Mouse (Mus musculus): Measurements from ENCODE around the gene Osbpl9. TPM values are rescaled to one million over a fixed set of nuclear protein-coding genes. Genes with fewer than 3 reads are reported as not detected.

The Osbpl9 gene
- total and polyA plus RNA-seq, 3 experiments = 55.5 to 73.5 (median 59.2) TPM

GRCm38 (mm10) chr4:109128017-109128416 lies 74.1 kb downstream of the Osbpl9 start:
- no peak overlapping the region for H3K4me2 ChIP-seq (ENCODE audit: insufficient read depth, low read depth, poor library complexity, severe bottlenecking)

GRCm38 (mm10) chr4:109126834-109127564 lies 75.1 kb downstream of the Osbpl9 start:
- Histone ChIP-seq H3K79me2 (replicated peaks; ENCODE audit: control insufficient read depth, extremely low read depth, insufficient read depth, poor library complexity, severe bottlenecking) (no peaks in the 10 kb centered on the region), H3K27ac (ENCODE audit: insufficient read depth, low read depth) (no peak overlapping the region), H3K27me3 (replicated peaks) (no peaks in the 10 kb centered on the region), H3K4me2 (ENCODE audit: insufficient read depth, low read depth, poor library complexity, severe bottlenecking) (no peak overlapping the region), H3K36me3 (replicated peaks in 1 of 2; ENCODE audit: control insufficient read depth in 1 of 2, insufficient read depth in 1 of 2, low read length in 1 of 2) (peaks cover 0 to 5% of the 10 kb centered on the region in 2 experiments), H3K4me3 (replicated peaks in 1 of 3; ENCODE audit: low read depth in 2 of 3, low read length in 2 of 3, poor library complexity in 1 of 3) (no peak overlapping the region), H3K4me1 (ENCODE audit: control insufficient read depth in 1 of 2, insufficient read depth in 2 of 2) (peaks cover 9 to 34% of the 10 kb centered on the region in 2 experiments), H3K9ac (ENCODE audit: insufficient read depth, low read depth) (no peak overlapping the region), H3K9me3 (replicated peaks; ENCODE audit: low read length) (no peaks in the 10 kb centered on the region)
- in situ Hi-C loops (cut with MboI; ENCODE audit: low pct_ligation_motif_present, low pct_unique_long_range_greater_than_20kb, low sequenced_read_pairs) (no loop called here), dilution Hi-C loops (cut with MboI; ENCODE audit: extremely low pct_ligation_motif_present, extremely low pct_unique_long_range_greater_than_20kb, low sequenced_read_pairs) (no loop called here)
- DNase-seq (ENCODE audit: extremely low read depth) = no peak
- TF ChIP-seq MXI1 (IDR thresholded peaks at IDR 0.05; ENCODE audit: low read depth, low read length) (no peak), E2F4 (IDR thresholded peaks at IDR 0.05; ENCODE audit: insufficient replicate concordance, low read depth, low read length) (no peak), MAX (IDR thresholded peaks at IDR 0.05; ENCODE audit: low read length) (no peak), UBTF (IDR thresholded peaks at IDR 0.05; ENCODE audit: low read depth, low read length) (no peak), MEF2A (IDR thresholded peaks at IDR 0.05; ENCODE audit: borderline replicate concordance, low read depth, low read length) (no peak), JUND (conservative IDR thresholded peaks at IDR 0.05; ENCODE audit: low read depth, low read length) (no peak), NRF1 (IDR thresholded peaks at IDR 0.05; ENCODE audit: low read depth, low read length) (no peak), TBP (conservative IDR thresholded peaks at IDR 0.05; ENCODE audit: low read depth, low read length) (no peak), GABPA (IDR thresholded peaks at IDR 0.05; ENCODE audit: insufficient replicate concordance, low read depth, low read length) (no peak), JUN (IDR thresholded peaks at IDR 0.05; ENCODE audit: insufficient read depth, low read depth, low read length) (no peak), PAX5 (IDR thresholded peaks at IDR 0.05; ENCODE audit: low read length) (no peak)

More at GRCm38 (mm10) chr4:109128017-109128416, 74.1 kb downstream of the Osbpl9 start:
- no peak overlapping the region for H3K9ac ChIP-seq (ENCODE audit: insufficient read depth, low read depth)
- H3K4me3 ChIP-seq (replicated peaks in 1 of 3; ENCODE audit: low read depth in 2 of 3, low read length in 2 of 3, poor library complexity in 1 of 3) = no peak overlapping the region
- in situ Hi-C loops (cut with MboI; ENCODE audit: low pct_ligation_motif_present, low pct_unique_long_range_greater_than_20kb, low sequenced_read_pairs) = no loop called here
- H3K36me3 ChIP-seq (replicated peaks in 1 of 2; ENCODE audit: control insufficient read depth in 1 of 2, insufficient read depth in 1 of 2, low read length in 1 of 2) = peaks cover 0 to 5% of the 10 kb centered on the region in 2 experiments
- dilution Hi-C loops (cut with MboI; ENCODE audit: extremely low pct_ligation_motif_present, extremely low pct_unique_long_range_greater_than_20kb, low sequenced_read_pairs) = no loop called here
- no peaks in the 10 kb centered on the region for H3K79me2 ChIP-seq (replicated peaks; ENCODE audit: control insufficient read depth, extremely low read depth, insufficient read depth, poor library complexity, severe bottlenecking)
- H3K27me3 ChIP-seq (replicated peaks) = no peaks in the 10 kb centered on the region
- TF ChIP-seq MXI1 (IDR thresholded peaks at IDR 0.05; ENCODE audit: low read depth, low read length) (no peak), RAD21 (IDR thresholded peaks at IDR 0.05; ENCODE audit: low read depth, low read length) (no peak), JUND (conservative IDR thresholded peaks at IDR 0.05; ENCODE audit: low read depth, low read length) (no peak), MEF2A (IDR thresholded peaks at IDR 0.05; ENCODE audit: borderline replicate concordance, low read depth, low read length) (no peak), ZMIZ1 (IDR thresholded peaks at IDR 0.05; ENCODE audit: low read depth, low read length) (no peak), EP300 (IDR thresholded peaks at IDR 0.05; ENCODE audit: low read length) (no peak), CHD1 (IDR thresholded peaks at IDR 0.05; ENCODE audit: low read depth, low read length) (no peak), HCFC1 (IDR thresholded peaks at IDR 0.05; ENCODE audit: low read depth, low read length) (no peak), USF1 (IDR thresholded peaks at IDR 0.05; ENCODE audit: low read depth, low read length) (no peak), ZKSCAN1 (IDR thresholded peaks at IDR 0.05; ENCODE audit: borderline replicate concordance, low read depth, low read length) (no peak), MYC (IDR thresholded peaks at IDR 0.05; ENCODE audit: low read depth, low read length) (no peak), NELFE (IDR thresholded peaks at IDR 0.05; ENCODE audit: low read depth, low read length) (no peak), IRF4 (IDR thresholded peaks at IDR 0.05; ENCODE audit: low read depth, low read length) (no peak), SIN3A (IDR thresholded peaks at IDR 0.05; ENCODE audit: low read length) (no peak), USF2 (conservative IDR thresholded peaks at IDR 0.05; ENCODE audit: low read depth, low read length) (no peak), KAT2A (IDR thresholded peaks at IDR 0.05; ENCODE audit: insufficient replicate concordance, low read length) (no peak), PAX5 (IDR thresholded peaks at IDR 0.05; ENCODE audit: low read length) (no peak), POLR2AphosphoS2 (IDR thresholded peaks at IDR 0.05; ENCODE audit: low read depth, low read length) (no peak), BHLHE40 (IDR thresholded peaks at IDR 0.05; ENCODE audit: low read depth, low read length) (no peak), ZNF384 (IDR thresholded peaks at IDR 0.05; ENCODE audit: low read depth, low read length) (no peak)
- no peak for DNase-seq (ENCODE audit: extremely low read depth)
- no peak overlapping the region for H3K27ac ChIP-seq (ENCODE audit: insufficient read depth, low read depth)
- H3K9me3 ChIP-seq (replicated peaks; ENCODE audit: low read length) = no peaks in the 10 kb centered on the region
- peaks cover 9 to 28% of the 10 kb centered on the region in 2 experiments for H3K4me1 ChIP-seq (ENCODE audit: control insufficient read depth in 1 of 2, insufficient read depth in 2 of 2)

Measured in CH12.LX (cell line).